Mouse (Mus musculus) liver, embryonic 13.5 days (tissue): ENCODE data around the gene Wfdc1. TPM values are rescaled to one million over a fixed set of nuclear protein-coding genes. Genes with fewer than 3 reads are reported as not detected.

Experiments
- ATAC-seq: fragments of 200-750 bp; cut with Nextera tagmentation; 2 replicates; pipeline ENCODE4 v1.8.0; 2017; ENCODE audit warnings: low read depth, mild to moderate bottlenecking, moderate number of reproducible peaks, moderate library complexity
- DNase-seq: peaks from one replicate; pipeline ENCODE4 v3.0.0; 2022
- H3K27ac ChIP-seq: fragments of 300-500 bp; sonication (generic); 2 replicates; pipeline ENCODE4 v1.5.1; 2015; ENCODE audit warnings: moderate library complexity, mild to moderate bottlenecking, inconsistent platforms
- H3K27me3 ChIP-seq: fragments of 300-500 bp; sonication (generic); 2 replicates; pipeline ENCODE4 v1.6.1; 2015; ENCODE audit warnings: mild to moderate bottlenecking, inconsistent platforms
- H3K36me3 ChIP-seq: fragments of 300-500 bp; sonication (generic); 2 replicates; pipeline ENCODE4 v1.6.1; 2015; ENCODE audit warnings: mild to moderate bottlenecking, inconsistent platforms
- H3K4me1 ChIP-seq: fragments of 300-500 bp; sonication (generic); replicated peaks from 2 replicates; pipeline ENCODE4 v1.6.1; 2015; ENCODE audit warnings: inconsistent platforms
- H3K4me2 ChIP-seq: fragments of 300-500 bp; sonication (generic); 2 replicates; pipeline ENCODE4 v1.6.1; 2015; ENCODE audit warnings: inconsistent platforms, mild to moderate bottlenecking, moderate library complexity
- H3K4me3 ChIP-seq: fragments of 300-500 bp; sonication (generic); replicated peaks from 2 replicates; pipeline ENCODE4 v1.5.1; 2015; ENCODE audit warnings: mild to moderate bottlenecking, inconsistent platforms
- H3K9ac ChIP-seq: fragments of 300-500 bp; sonication (generic); 2 replicates; pipeline ENCODE4 v1.6.1; 2015; ENCODE audit warnings: mild to moderate bottlenecking, inconsistent platforms
- H3K9me3 ChIP-seq: fragments of 300-500 bp; sonication (generic); replicated peaks from 2 replicates; pipeline ENCODE4 v1.6.1; 2016; ENCODE audit warnings: inconsistent platforms
- WGBS: fragments of 180-500 bp; shearing (Covaris S2); methylation state at CpG from one replicate; pipeline ENCODE4 v1.1.7; 2015; ENCODE audit not compliant: insufficient replicate concordance; 5-methylcytosine and 5-hydroxymethylcytosine counted together
- polyA plus RNA-seq: library from polyadenylated mRNA; unstranded; fragments of >200 nt; fragmentation: Nextera tagmentation; extraction: Ambion mirVana; gene quantifications from 2 replicates; pipeline ENCODE4 v1.2.1, GENCODE M21; 2015

Wfdc1 gene
- polyA plus RNA-seq, 1 experiment from 2014 or later = 1.3 TPM

DNA sequence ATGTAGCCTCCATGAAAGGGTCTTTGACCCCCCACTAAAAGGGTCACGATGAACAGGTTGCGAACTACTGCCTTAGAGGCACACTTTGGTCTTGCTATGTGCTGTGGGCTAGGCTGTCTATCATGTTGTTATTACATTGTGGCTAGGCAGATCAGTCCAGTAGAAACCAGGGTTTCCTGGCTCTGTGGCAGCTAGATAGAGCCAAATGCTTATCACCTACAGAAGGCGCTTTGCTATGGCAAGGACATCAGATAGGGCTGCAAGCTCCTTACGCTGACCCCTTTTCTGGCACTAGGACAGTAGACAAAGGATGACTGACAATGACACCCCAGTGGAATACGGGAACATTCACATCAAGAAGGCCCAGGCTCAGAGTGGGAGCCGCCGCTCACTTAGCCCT is 39.0 kb upstream of the Wfdc1 start:
- H3K4me2 ChIP-seq = no peak overlapping the region
- no peak overlapping the region for H3K27ac ChIP-seq
- ATAC-seq (peak; percentile 69), DNase-seq (no peak)
- no peaks in the 10 kb centered on the region for H3K9me3 ChIP-seq
- 49% methylated on average over 7 of the region's 7 CpGs for WGBS
- peaks cover 13% of the 10 kb centered on the region for H3K27me3 ChIP-seq
- no peaks in the 10 kb centered on the region for H3K36me3 ChIP-seq
- no peak overlapping the region for H3K9ac ChIP-seq
- no peak overlapping the region for H3K4me3 ChIP-seq
- H3K4me1 ChIP-seq = peaks cover 16% of the 10 kb centered on the region

GRCm38 (mm10) chr8:119627613-119628359 is 38.4 kb upstream of the Wfdc1 start:
- no peaks in the 10 kb centered on the region for H3K9me3 ChIP-seq
- H3K4me2 ChIP-seq = no peak overlapping the region
- peak; percentile 52 for ATAC-seq
- peaks cover 16% of the 10 kb centered on the region for H3K4me1 ChIP-seq
- H3K9ac ChIP-seq = no peak overlapping the region
- H3K27me3 ChIP-seq = peaks cover 19% of the 10 kb centered on the region
- WGBS = 30% methylated on average over 10 of the region's 10 CpGs
- no peaks in the 10 kb centered on the region for H3K36me3 ChIP-seq
- no peak for DNase-seq
- H3K27ac ChIP-seq = no peak overlapping the region
- no peak overlapping the region for H3K4me3 ChIP-seq

DNA sequence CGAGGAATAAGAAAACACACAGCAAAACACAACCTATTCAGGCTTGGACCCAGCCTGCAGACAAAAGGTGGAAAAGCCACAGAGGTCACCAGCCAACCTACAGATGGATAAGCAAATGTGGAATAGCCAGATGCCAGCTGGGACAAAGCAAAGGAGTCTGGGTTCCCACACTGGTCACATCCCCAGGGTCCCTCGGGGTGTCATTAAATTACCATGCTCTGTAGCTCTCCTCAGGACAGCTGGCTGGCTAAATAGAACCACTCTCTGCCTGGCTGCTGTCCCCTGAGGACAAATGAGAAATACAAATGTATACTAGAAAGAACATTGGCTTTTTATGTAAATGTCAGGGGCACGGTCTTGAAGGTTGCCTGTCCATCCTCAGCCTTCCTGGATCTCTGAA is 35.3 kb upstream of the Wfdc1 start:
- no peak for ATAC-seq

GRCm38 (mm10) chr8:119632246-119632645 is 33.9 kb upstream of the Wfdc1 start:
- Histone ChIP-seq H3K27me3 (peaks cover 62% of the 10 kb centered on the region), H3K4me3 (no peak overlapping the region), H3K9ac (no peak overlapping the region), H3K4me2 (no peak overlapping the region), H3K36me3 (no peaks in the 10 kb centered on the region), H3K27ac (no peak overlapping the region), H3K9me3 (no peaks in the 10 kb centered on the region), H3K4me1 (peaks cover 9% of the 10 kb centered on the region)
- ATAC-seq (no peak), DNase-seq (no peak)
- WGBS = 62% methylated on average over 9 of the region's 9 CpGs

More for the DNA sequence above, 35.3 kb upstream of the Wfdc1 start:
- Histone ChIP-seq H3K27ac (no peak overlapping the region), H3K9me3 (no peaks in the 10 kb centered on the region), H3K27me3 (peaks cover 50% of the 10 kb centered on the region), H3K9ac (no peak overlapping the region), H3K4me3 (no peak overlapping the region), H3K4me1 (peaks cover 16% of the 10 kb centered on the region), H3K36me3 (no peaks in the 10 kb centered on the region), H3K4me2 (no peak overlapping the region)
- DNase-seq = no peak
- WGBS = 53% methylated on average over 3 of the region's 3 CpGs

- no peak for ATAC-seq
- H3K9me3 ChIP-seq = no peaks in the 10 kb centered on the region
- 39% methylated on average over 29 of the region's 29 CpGs for WGBS
- H3K27ac ChIP-seq = no peak overlapping the region
- no peaks in the 10 kb centered on the region for H3K36me3 ChIP-seq
- no peak for DNase-seq
- no peak overlapping the region for H3K9ac ChIP-seq
- no peak overlapping the region for H3K4me2 ChIP-seq
- H3K4me1 ChIP-seq = peaks cover 2% of the 10 kb centered on the region
- H3K4me3 ChIP-seq = no peak overlapping the region
- peaks cover 65% of the 10 kb centered on the region for H3K27me3 ChIP-seq
Measured at GRCm38 (mm10) chr8:119632909-119633308, 33.3 kb upstream of the Wfdc1 start.

GRCm38 (mm10) chr8:119634616-119635336 is 31.4 kb upstream of the Wfdc1 start:
- no peak overlapping the region for H3K27ac ChIP-seq
- no peaks in the 10 kb centered on the region for H3K4me1 ChIP-seq
- H3K4me2 ChIP-seq = no peak overlapping the region
- no peak overlapping the region for H3K9ac ChIP-seq
- no peaks in the 10 kb centered on the region for H3K36me3 ChIP-seq
- peaks cover 65% of the 10 kb centered on the region for H3K27me3 ChIP-seq
- H3K4me3 ChIP-seq = no peak overlapping the region
- WGBS = 27% methylated on average over 14 of the region's 14 CpGs
- DNase-seq (no peak), ATAC-seq (no peak)
- no peaks in the 10 kb centered on the region for H3K9me3 ChIP-seq

DNA sequence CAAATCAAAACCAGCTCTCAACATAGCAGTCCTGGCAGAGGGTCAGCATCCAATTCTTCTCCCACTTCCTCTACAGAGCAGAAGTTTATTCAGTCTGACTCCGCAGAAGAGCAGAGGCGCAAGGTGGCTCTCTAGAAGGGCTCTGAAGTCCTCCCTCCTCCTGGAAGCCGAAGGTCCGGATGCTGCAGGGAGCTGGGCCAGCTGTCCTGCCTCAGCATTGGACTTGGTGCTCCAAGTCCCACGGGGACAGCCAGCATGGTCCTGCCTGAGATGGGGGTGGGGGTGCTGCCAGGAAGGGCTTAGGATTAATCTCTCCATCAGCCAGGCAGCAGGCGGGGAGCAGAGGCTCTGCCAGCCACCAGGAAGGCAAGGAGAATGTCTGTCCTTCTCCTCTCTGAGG is 30.8 kb upstream of the Wfdc1 start, which contains the start of gene Kcng4:
Gene Kcng4 (minus strand): TSS at position 303 of the 400 bp plus-strand sequence.
- no peaks in the 10 kb centered on the region for H3K36me3 ChIP-seq
- H3K4me3 ChIP-seq = no peak within 1 kb of the TSS
- DNase-seq = no peak
- H3K27me3 ChIP-seq = peaks cover 65% of the 10 kb centered on the region
- H3K4me1 ChIP-seq = no peaks in the 10 kb centered on the region
- H3K4me2 ChIP-seq = no peak within 1 kb of the TSS
- H3K27ac ChIP-seq = no peak within 1 kb of the TSS
- H3K9ac ChIP-seq = no peak within 1 kb of the TSS
- H3K9me3 ChIP-seq = no peaks in the 10 kb centered on the region
- ATAC-seq = no peak
- WGBS = 21% methylated on average over 6 of the region's 6 CpGs

GRCm38 (mm10) chr8:119635958-119636357 is 30.2 kb upstream of the Wfdc1 start:
- no peak overlapping the region for H3K27ac ChIP-seq
- no peak for DNase-seq
- H3K4me3 ChIP-seq = no peak overlapping the region
- H3K9ac ChIP-seq = no peak overlapping the region
- 42% methylated on average over 2 of the region's 2 CpGs for WGBS
- H3K36me3 ChIP-seq = no peaks in the 10 kb centered on the region
- no peaks in the 10 kb centered on the region for H3K4me1 ChIP-seq
- peaks cover 61% of the 10 kb centered on the region for H3K27me3 ChIP-seq
- H3K4me2 ChIP-seq = no peak overlapping the region
- ATAC-seq = no peak
- no peaks in the 10 kb centered on the region for H3K9me3 ChIP-seq

DNA sequence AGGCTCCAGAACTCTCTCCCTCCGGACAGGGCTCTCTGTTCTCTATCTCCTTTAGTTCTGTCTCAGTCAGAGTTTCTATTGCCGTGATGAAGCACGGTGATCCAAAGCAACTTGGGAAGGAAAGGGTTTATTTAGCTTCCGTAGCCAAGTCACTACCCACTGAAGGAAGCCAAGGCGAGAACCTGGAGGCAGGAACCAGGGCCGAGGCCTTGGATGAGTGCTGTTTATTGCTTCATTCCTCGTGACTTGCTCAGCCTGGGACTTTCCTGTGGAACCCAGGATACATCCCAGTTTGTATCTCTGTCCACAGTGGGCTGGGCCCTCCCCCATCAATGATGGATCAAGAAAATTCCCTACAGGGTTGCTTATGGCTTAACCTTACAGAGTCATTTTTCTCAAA is 29.4 kb upstream of the Wfdc1 start:
- no peaks in the 10 kb centered on the region for H3K4me1 ChIP-seq
- H3K4me2 ChIP-seq = no peak overlapping the region
- WGBS = 48% methylated on average over 7 of the region's 7 CpGs
- H3K9ac ChIP-seq = no peak overlapping the region
- ATAC-seq (no peak), DNase-seq (no peak)
- H3K27ac ChIP-seq = no peak overlapping the region
- H3K27me3 ChIP-seq = peaks cover 56% of the 10 kb centered on the region
- H3K36me3 ChIP-seq = no peaks in the 10 kb centered on the region
- H3K4me3 ChIP-seq = no peak overlapping the region
- H3K9me3 ChIP-seq = no peaks in the 10 kb centered on the region

GRCm38 (mm10) chr8:119637381-119637780 is 28.8 kb upstream of the Wfdc1 start:
- DNase-seq = no peak
- Histone ChIP-seq H3K4me2 (no peak overlapping the region), H3K9me3 (no peaks in the 10 kb centered on the region)

GRCm38 (mm10) chr8:119638261-119638660 is 27.9 kb upstream of the Wfdc1 start:
- Histone ChIP-seq H3K36me3 (no peaks in the 10 kb centered on the region), H3K27me3 (peaks cover 41% of the 10 kb centered on the region)
- 71% methylated on average over 6 of the region's 6 CpGs for WGBS

More at GRCm38 (mm10) chr8:119637381-119637780, 28.8 kb upstream of the Wfdc1 start:
- H3K36me3 ChIP-seq = no peaks in the 10 kb centered on the region
- H3K27me3 ChIP-seq = peaks cover 50% of the 10 kb centered on the region
- H3K27ac ChIP-seq = no peak overlapping the region
- no peaks in the 10 kb centered on the region for H3K4me1 ChIP-seq
- no peak overlapping the region for H3K9ac ChIP-seq
- H3K4me3 ChIP-seq = no peak overlapping the region
- 63% methylated on average over 4 of the region's 4 CpGs for WGBS
- ATAC-seq = no peak

More at GRCm38 (mm10) chr8:119638261-119638660, 27.9 kb upstream of the Wfdc1 start:
- Histone ChIP-seq H3K9me3 (no peaks in the 10 kb centered on the region), H3K9ac (no peak overlapping the region), H3K27ac (no peak overlapping the region), H3K4me3 (no peak overlapping the region), H3K4me2 (no peak overlapping the region), H3K4me1 (no peaks in the 10 kb centered on the region)
- DNase-seq = no peak
- no peak for ATAC-seq
